Mouse (Mus musculus): ENCODE measurements around the gene Pla2g4e.

The Pla2g4e gene

GRCm38 (mm10) chr2:120235947-120236640 is 9.0 kb downstream of the Pla2g4e start:
- DNase-seq (ENCODE audit: low read depth) = no peak

GRCm38 (mm10) chr2:120235381-120235780 is 9.8 kb downstream of the Pla2g4e start:
- no peak for DNase-seq (ENCODE audit: low read depth)

GRCm38 (mm10) chr2:120231642-120232041 is 13.5 kb downstream of the Pla2g4e start:
- DNase-seq (ENCODE audit: low read depth) = no peak

- no peak for DNase-seq (ENCODE audit: low read depth)
These were observed 30.5 kb downstream of the Pla2g4e start for GRCm38 (mm10) chr2:120214600-120214999.

- DNase-seq (ENCODE audit: low read depth) = no peak
These were observed 33.7 kb downstream of the Pla2g4e start for GRCm38 (mm10) chr2:120211448-120211847.

GRCm38 (mm10) chr2:120207926-120208325 is 37.2 kb downstream of the Pla2g4e start:
- no peak for DNase-seq (ENCODE audit: low read depth)

- no peak for DNase-seq (ENCODE audit: low read depth)
These were observed 38.1 kb downstream of the Pla2g4e start for GRCm38 (mm10) chr2:120207028-120207427.

GRCm38 (mm10) chr2:120203742-120204141 is 41.4 kb downstream of the Pla2g4e start:
- no peak for DNase-seq (ENCODE audit: low read depth)

GRCm38 (mm10) chr2:120200077-120200476 is 45.1 kb downstream of the Pla2g4e start:
- no peak for DNase-seq (ENCODE audit: low read depth)

GRCm38 (mm10) chr2:120188174-120188573 is 57.0 kb downstream of the Pla2g4e start:
- no peak for DNase-seq (ENCODE audit: low read depth)

- no peak for DNase-seq (ENCODE audit: low read depth)
These were observed 57.6 kb downstream of the Pla2g4e start for GRCm38 (mm10) chr2:120187583-120187982.

- no peak for DNase-seq (ENCODE audit: low read depth)
These were observed 59.4 kb downstream of the Pla2g4e start for GRCm38 (mm10) chr2:120185527-120186276.

GRCm38 (mm10) chr2:120178936-120179335 is 66.2 kb downstream of the Pla2g4e start:
- no peak for DNase-seq (ENCODE audit: low read depth)

GRCm38 (mm10) chr2:120173718-120174117 is 71.4 kb downstream of the Pla2g4e start:
- no peak for DNase-seq (ENCODE audit: low read depth)

- DNase-seq (ENCODE audit: low read depth) = no peak
These were observed 73.8 kb downstream of the Pla2g4e start for GRCm38 (mm10) chr2:120171362-120171761.

GRCm38 (mm10) chr2:120170726-120171125 is 74.4 kb downstream of the Pla2g4e start:
- DNase-seq (ENCODE audit: low read depth) = no peak

GRCm38 (mm10) chr2:120169382-120169781 is 75.8 kb downstream of the Pla2g4e start:
- DNase-seq (ENCODE audit: low read depth) = no peak

- no peak for DNase-seq (ENCODE audit: low read depth)
These were observed 77.4 kb downstream of the Pla2g4e start for GRCm38 (mm10) chr2:120167763-120168162.

- no peak for DNase-seq (ENCODE audit: low read depth)
These were observed 79.7 kb downstream of the Pla2g4e start for GRCm38 (mm10) chr2:120165474-120165873.

- DNase-seq (ENCODE audit: low read depth) = no peak
These were observed 85.7 kb downstream of the Pla2g4e start for GRCm38 (mm10) chr2:120159434-120159833.

GRCm38 (mm10) chr2:120158846-120159245 is 86.3 kb downstream of the Pla2g4e start:
- peak; percentile 24 for DNase-seq (ENCODE audit: low read depth)

GRCm38 (mm10) chr2:120158016-120158415 is 87.1 kb downstream of the Pla2g4e start:
- DNase-seq (ENCODE audit: low read depth) = no peak

GRCm38 (mm10) chr2:120157606-120158005 is 87.5 kb downstream of the Pla2g4e start:
- DNase-seq (ENCODE audit: low read depth) = no peak
